ENCODE assay signal across 24 mouse cellular contexts in genomic region chr17:11107007-11107406, GRCm38 (mm10).
A peak's percentile ranks its signal among the peaks of the same experiment; 100 is the strongest.
DNase-seq lines count a peak whose midpoint lies in the region; ATAC-seq lines count a peak whose summit lies in the region.
"Had no signal": no experiment of that assay in that cellular context is flagged by ENCODE, and none has a peak within 500 bp of the region (broad histone marks: within the 10 kb centered on the region; RNA-seq: fewer than 3 reads in every experiment).

No protein-coding gene starts in this region.

- H3K4me2 ChIP-seq in midbrain, embryonic 13.5 days (replicated peaks): no peak overlapping the region
- H3K4me2 ChIP-seq: embryonic facial prominence, embryonic 13.5 days; embryonic facial prominence, embryonic 15.5 days; forebrain, embryonic 12.5 days had no signal

- no peak overlapping the region for H3K9ac ChIP-seq in midbrain, embryonic 13.5 days (replicated peaks)
- H3K9ac ChIP-seq: embryonic facial prominence, embryonic 13.5 days; embryonic facial prominence, embryonic 15.5 days; forebrain, embryonic 12.5 days had no signal

- peak; percentile 52; the same call in 1 of the 2 replicates for ATAC-seq in common myeloid progenitor, adult 5-6 weeks (replicated peaks; ENCODE audit: low read depth, poor library complexity, severe bottlenecking)
- ATAC-seq in hematopoietic stem cell, adult 5-6 weeks (replicated peaks in 1 of 2; ENCODE audit: insufficient read depth in 1 of 2, low FRiP score in 2 of 2, low TSS enrichment in 1 of 2, low read depth in 1 of 2, poor library complexity in 2 of 2, severe bottlenecking in 2 of 2): peak; percentile 27 to 58; a peak in 3 of 4 replicates
- ATAC-seq in midbrain, embryonic 13.5 days: no peak
- ATAC-seq: CD4-positive, CD25-positive, alpha-beta regulatory T cell, adult 4 months; Patski had no signal

- H3K27me3 ChIP-seq in midbrain, embryonic 13.5 days: no peaks in the 10 kb centered on the region
- H3K27me3 ChIP-seq: CH12.LX; embryonic facial prominence, embryonic 13.5 days; embryonic facial prominence, embryonic 15.5 days; forebrain, embryonic 12.5 days; Patski had no signal

- H3K27ac ChIP-seq in midbrain, embryonic 13.5 days: no peak overlapping the region
- H3K27ac ChIP-seq: embryonic facial prominence, embryonic 13.5 days; embryonic facial prominence, embryonic 15.5 days; forebrain, embryonic 10.5 days had no signal

- no peak overlapping the region for H3K4me3 ChIP-seq in midbrain, embryonic 13.5 days (replicated peaks)
- H3K4me3 ChIP-seq: embryonic facial prominence, embryonic 13.5 days; embryonic facial prominence, embryonic 15.5 days; erythroblast, embryonic 14.5 days; forebrain, embryonic 10.5 days; forebrain, embryonic 12.5 days had no signal

- H3K9me3 ChIP-seq in midbrain, embryonic 13.5 days: no peaks in the 10 kb centered on the region
- H3K9me3 ChIP-seq: embryonic facial prominence, embryonic 13.5 days; embryonic facial prominence, embryonic 15.5 days; forebrain, embryonic 10.5 days; forebrain, embryonic 12.5 days; G1E had no signal

- WGBS in midbrain, embryonic 13.5 days: 93% methylated on average over 3 of the region's 3 CpGs

- no peaks in the 10 kb centered on the region for H3K36me3 ChIP-seq in midbrain, embryonic 13.5 days
- H3K36me3 ChIP-seq: embryonic facial prominence, embryonic 13.5 days; embryonic facial prominence, embryonic 15.5 days; forebrain, embryonic 10.5 days; forebrain, embryonic 12.5 days; G1E had no signal

- 0 out of 2 replicates have a peak, but pooled peaks cover 4% of the 10 kb centered on the region for H3K4me1 ChIP-seq in midbrain, embryonic 13.5 days (replicated peaks)
- H3K4me1 ChIP-seq: embryonic facial prominence, embryonic 13.5 days; embryonic facial prominence, embryonic 15.5 days; forebrain, embryonic 10.5 days; forebrain, embryonic 12.5 days had no signal

- DNase-seq in 416B (ENCODE audit: low read depth): peak; percentile 1
- DNase-seq in cerebellum, adult 11-12 months: no peak
- no peak for DNase-seq in ovary, adult 18-20 months (ENCODE audit: low spot score)
- DNase-seq: adrenal gland, adult 2 months; adrenal gland, postnatal 25 days; B cell, adult 2 months; cerebellum, adult 11 months; cerebellum, adult 2 months; cerebellum, adult 9-10 months; cerebellum, postnatal 10 days; cerebellum, postnatal 25 days; embryo, embryonic 11 days had no signal
